In the genomic region with DNA sequence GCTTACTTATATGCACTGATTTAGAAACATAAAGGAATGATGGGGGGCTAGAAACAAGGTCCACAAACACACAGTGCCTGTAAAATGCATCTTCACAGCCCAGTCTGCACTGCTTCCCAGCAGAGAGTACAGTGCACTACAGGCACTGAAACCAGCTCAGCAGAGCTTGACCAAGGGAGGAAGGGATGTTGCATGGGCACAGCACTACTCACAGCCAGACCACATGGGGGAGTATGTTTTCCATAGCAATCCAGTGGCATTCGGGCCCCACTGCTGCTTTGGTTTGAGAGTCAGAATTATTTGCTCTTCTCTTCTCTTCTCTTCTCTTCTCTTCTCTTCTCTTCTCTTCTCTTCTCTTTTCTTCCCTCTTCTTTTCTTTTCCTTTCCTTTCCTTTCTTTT, we compare ENCODE assay signal across 20 mouse cellular contexts. TPM values are rescaled to one million over a fixed set of nuclear protein-coding genes. Genes with fewer than 3 reads are reported as not detected.
DNase-seq lines count a peak whose midpoint lies in the region; ATAC-seq and TF ChIP-seq lines count a peak whose summit lies in the region.
"Had no signal": no experiment of that assay in that cellular context is flagged by ENCODE, and none has a peak within 500 bp of the region (broad histone marks: within the 10 kb centered on the region; RNA-seq: fewer than 3 reads in every experiment).

No protein-coding gene starts in this region.

- H3K9me3 ChIP-seq in liver, embryonic 12.5 days (replicated peaks), result no peaks in the 10 kb centered on the region
- H3K9me3 ChIP-seq: heart, embryonic 15.5 days; hindbrain, embryonic 13.5 days; stomach, embryonic 15.5 days had no signal

- H3K27ac ChIP-seq in liver, embryonic 12.5 days, result no peak overlapping the region
- no peak overlapping the region for H3K27ac ChIP-seq in left cerebral cortex, adult 2 months
- H3K27ac ChIP-seq: heart, embryonic 15.5 days; hindbrain, embryonic 13.5 days; layer of hippocampus, adult 2 months; stomach, embryonic 15.5 days had no signal

- DNase-seq in liver (peak; percentile 10), 416B (ENCODE audit: low read depth) (peak; percentile 23)
- peak; percentile 31 for DNase-seq in embryo, embryonic 10.5 days (ENCODE audit: low spot score)
- DNase-seq in kidney, postnatal 14 days, result peak; percentile 56
- no peak for DNase-seq in adrenal gland, adult (ENCODE audit: inconsistent age in 2 of 2, low spot score in 1 of 2)
- DNase-seq in left cerebral cortex, adult 2 months (ENCODE audit: extremely low spot score in 1 of 2, low spot score in 2 of 2), result no peak
- DNase-seq in yolk sac, embryonic 10.5 days (ENCODE audit: low spot score), result no peak
- DNase-seq: adrenal gland, postnatal 10 days; cerebellum, postnatal 14 days; gastrocnemius, postnatal 36 days; left cerebral cortex, postnatal 4 days; right cerebral cortex, postnatal 4 days; thymus, postnatal 36 days had no signal

- no peaks in the 10 kb centered on the region for H3K36me3 ChIP-seq in liver, embryonic 12.5 days
- H3K36me3 ChIP-seq: heart, embryonic 15.5 days; stomach, embryonic 15.5 days had no signal

- no peak overlapping the region for H3K9ac ChIP-seq in liver, embryonic 12.5 days
- H3K9ac ChIP-seq: heart, embryonic 15.5 days; hindbrain, embryonic 13.5 days; stomach, embryonic 15.5 days had no signal

- no peak overlapping the region for H3K4me2 ChIP-seq in liver, embryonic 12.5 days
- H3K4me2 ChIP-seq: heart, embryonic 15.5 days; hindbrain, embryonic 13.5 days; stomach, embryonic 15.5 days had no signal

- WGBS in liver, embryonic 12.5 days (ENCODE audit: insufficient replicate concordance), result 55% methylated on average over 1 of the region's 1 CpGs

- no peak for ATAC-seq in liver, embryonic 12.5 days
- ATAC-seq: forebrain, embryonic 14.5 days had no signal

- intact Hi-C loops in left cerebral cortex, adult 2 months (cut with DNase I), result loop anchor here (5.0 kb wide), 1 partner anchor 66 kb away; no protein-coding TSS in a partner anchor

- no peaks in the 10 kb centered on the region for H3K4me1 ChIP-seq in liver, embryonic 12.5 days
- H3K4me1 ChIP-seq: heart, embryonic 15.5 days; hindbrain, embryonic 13.5 days; stomach, embryonic 15.5 days had no signal

- no peak; the same call in none of the 2 replicates for TF ChIP-seq CTCF in left cerebral cortex, adult 2 months (IDR thresholded peaks at IDR 0.05)

- no peaks in the 10 kb centered on the region for H3K27me3 ChIP-seq in liver, embryonic 12.5 days (replicated peaks)
- H3K27me3 ChIP-seq: heart, embryonic 15.5 days; hindbrain, embryonic 13.5 days; stomach, embryonic 15.5 days had no signal

- H3K4me3 ChIP-seq in liver, embryonic 12.5 days, result no peak overlapping the region
- no peak overlapping the region for H3K4me3 ChIP-seq in left cerebral cortex, adult 2 months
- H3K4me3 ChIP-seq: heart, embryonic 15.5 days; hindbrain, embryonic 13.5 days; layer of hippocampus, adult 2 months; stomach, embryonic 15.5 days had no signal

RNA-seq across cellular contexts. Expression of a gene that starts 39.4 kb away (rescaled TPM):
- 17.7 and 19.5 TPM in 2 replicates for polyA plus RNA-seq in liver, embryonic 12.5 days (2016; fragmentation: Nextera tagmentation; extraction: Ambion mirVana)
- not detected for total RNA-seq in left cerebral cortex, adult 2 months (2021)
- total RNA-seq: gastrocnemius, postnatal 36 days; layer of hippocampus, adult 2 months; left cerebral cortex, postnatal 4 days had no signal
- polyA plus RNA-seq: embryonic facial prominence, embryonic 14.5 days; forebrain, embryonic 14.5 days had no signal

Comparison
In these comparisons a context has a peak if more than half of its experiments do, and no peak if none do; other contexts are left out.
1. DNase-seq: peak in liver (single experiment), 416B (single experiment), embryo, embryonic 10.5 days (single experiment) and kidney, postnatal 14 days (single experiment); none in adrenal gland, adult (0 of 2), left cerebral cortex, adult 2 months (0 of 2) and yolk sac, embryonic 10.5 days (single experiment).